Mouse (Mus musculus) C2C12 (cell line): ENCODE measurements around the gene Map7d1. TPM values are rescaled to one million over a fixed set of nuclear protein-coding genes. Genes with fewer than 3 reads are reported as not detected.

Source experiments
- H3K27me3 ChIP-seq: one replicate; pipeline ENCODE4 v1.6.1; 2011; ENCODE audit not compliant: control insufficient read depth, insufficient read depth, insufficient read length
- H3K36me3 ChIP-seq: one replicate; pipeline ENCODE4 v1.6.1; 2011; ENCODE audit not compliant: control insufficient read depth, insufficient read depth
- H3K4me3 ChIP-seq: one replicate; pipeline ENCODE4 v1.5.1; 2011; ENCODE audit warnings: mild to moderate bottlenecking, control low read depth; ENCODE audit not compliant: poor library complexity, insufficient read depth, severe bottlenecking
- H3K79me2 ChIP-seq: one replicate; pipeline ENCODE4 v1.6.1; 2011; ENCODE audit not compliant: control insufficient read depth, insufficient read depth
- H3K79me3 ChIP-seq: one replicate; pipeline ENCODE4 v1.6.1; 2011; ENCODE audit warnings: low read depth, control low read depth
- H3ac ChIP-seq: one replicate; pipeline ENCODE3; 2011; ENCODE audit warnings: low read depth; ENCODE audit not compliant: control insufficient read depth, insufficient read length
- CEBPB ChIP-seq: IDR thresholded peaks from one replicate; pipeline ENCODE4 v1.6.1; 2011; ENCODE audit warnings: low read depth, mild to moderate bottlenecking, control low read depth, moderate library complexity
- CTCF ChIP-seq: IDR thresholded peaks from one replicate; pipeline ENCODE4 v1.5.1; 2011; ENCODE audit not compliant: control insufficient read depth, insufficient read depth, insufficient read length
- FOSL1 ChIP-seq: IDR thresholded peaks from one replicate; pipeline ENCODE4 v1.8.0; 2011; ENCODE audit warnings: mild to moderate bottlenecking, low read length; ENCODE audit not compliant: poor library complexity, insufficient read depth, severe bottlenecking
- MAX ChIP-seq: IDR thresholded peaks from one replicate; pipeline ENCODE4 v1.6.1; 2011; ENCODE audit warnings: mild to moderate bottlenecking, control low read depth
- MYOD1 ChIP-seq: IDR thresholded peaks from one replicate; pipeline ENCODE4 v1.6.1; 2011; ENCODE audit warnings: low read depth; ENCODE audit not compliant: control insufficient read depth, insufficient read length
- MYOG ChIP-seq: IDR thresholded peaks from one replicate; pipeline ENCODE4 v1.6.1; 2011; ENCODE audit not compliant: control insufficient read depth, insufficient read length; ENCODE audit errors: extremely low read depth
- USF1 ChIP-seq: IDR thresholded peaks from one replicate; pipeline ENCODE4 v1.6.1; 2011; ENCODE audit warnings: low read depth, mild to moderate bottlenecking, control low read depth, moderate library complexity
- polyA plus RNA-seq: library from polyadenylated mRNA; unstranded; fragments of >200 nt; fragmentation: generic; extraction: Trizol; gene quantifications from one replicate; pipeline ENCODE4 v1.2.1, GENCODE M21; 2012; ENCODE audit warnings: missing spikeins

Gene Map7d1
- polyA plus RNA-seq, 1 experiment: 130 TPM

DNA sequence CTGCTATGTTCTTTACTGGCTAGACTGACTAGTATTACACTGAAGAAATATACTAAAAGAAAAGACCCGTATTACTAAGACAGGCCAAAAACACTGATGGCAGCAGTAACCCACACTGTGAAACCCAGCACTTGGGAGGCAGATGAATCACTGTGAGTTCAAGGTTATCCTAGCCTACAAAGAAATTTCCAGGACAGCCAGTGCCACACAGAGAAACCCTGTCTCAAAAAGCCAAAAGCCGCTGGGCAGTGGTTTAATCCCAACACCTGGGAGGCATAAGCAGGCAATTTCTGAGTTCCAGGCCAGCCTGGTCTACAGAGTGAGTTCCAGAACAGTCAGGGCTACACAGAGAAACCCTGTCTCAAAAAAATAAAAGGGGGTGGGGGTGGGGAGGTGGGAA is 65.5 kb downstream of the Map7d1 start:
- H3K36me3 ChIP-seq: peaks cover 85% of the 10 kb centered on the region
- no peak overlapping the region for H3K4me3 ChIP-seq
- TF ChIP-seq USF1: no peak
- TF ChIP-seq MAX: no peak
- TF ChIP-seq CTCF: no peak
- no peak for TF ChIP-seq MYOG
- no peak for TF ChIP-seq FOSL1
- no peak for TF ChIP-seq MYOD1
- TF ChIP-seq CEBPB: no peak

DNA sequence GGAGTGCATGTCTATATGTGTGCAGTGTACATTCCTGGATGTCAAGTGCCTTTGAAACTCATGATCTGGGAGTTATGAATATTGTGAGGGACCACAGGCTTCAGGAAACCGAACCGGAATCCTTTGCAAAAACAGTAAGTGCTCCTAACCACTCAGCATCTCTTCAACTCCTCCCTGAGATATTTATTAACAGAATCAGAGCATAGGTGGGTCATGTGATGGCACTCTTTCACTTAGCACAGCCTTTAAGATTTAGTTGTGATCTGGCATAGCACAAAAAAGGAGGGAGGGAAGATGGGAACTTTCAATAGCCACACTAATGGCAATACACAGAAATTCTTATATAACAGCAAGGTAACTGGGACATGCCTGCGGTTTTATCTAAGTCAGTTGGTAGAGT is 69.0 kb downstream of the Map7d1 start:
- TF ChIP-seq MYOD1: no peak
- TF ChIP-seq MYOG: no peak
- no peak for TF ChIP-seq FOSL1
- TF ChIP-seq USF1: no peak
- TF ChIP-seq CTCF: no peak
- TF ChIP-seq CEBPB: no peak
- no peak for TF ChIP-seq MAX
- Histone ChIP-seq H3K27me3 (no peaks in the 10 kb centered on the region), H3K36me3 (peaks cover 91% of the 10 kb centered on the region), H3K4me3 (no peak overlapping the region), H3ac (no peak overlapping the region), H3K79me3 (peaks cover 95% of the 10 kb centered on the region), H3K79me2 (peaks cover 100% of the 10 kb centered on the region)

More for the DNA sequence above, 65.5 kb downstream of the Map7d1 start:
- peaks cover 98% of the 10 kb centered on the region for H3K79me3 ChIP-seq
- no peak overlapping the region for H3ac ChIP-seq
- H3K27me3 ChIP-seq: no peaks in the 10 kb centered on the region
- H3K79me2 ChIP-seq: peaks cover 100% of the 10 kb centered on the region

DNA sequence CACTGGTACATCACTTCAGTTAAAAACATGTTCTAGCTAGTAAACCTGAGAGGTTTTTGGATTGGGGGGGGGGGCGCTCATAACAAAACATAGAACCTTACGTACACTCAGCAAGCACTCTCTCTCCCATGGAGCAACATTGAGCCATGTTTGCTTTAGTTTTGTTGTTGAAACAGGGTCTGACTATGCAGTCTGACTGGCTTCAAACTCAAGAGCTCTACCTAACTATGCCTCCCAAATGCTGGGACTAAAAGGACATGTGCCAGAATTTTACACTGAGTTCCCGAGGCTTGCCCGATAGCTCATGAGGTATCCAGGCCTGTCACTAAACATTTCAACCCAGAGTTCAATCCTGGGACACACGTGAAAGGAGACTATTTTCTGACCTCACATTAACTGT is 73.1 kb downstream of the Map7d1 start:
- no peaks in the 10 kb centered on the region for H3K27me3 ChIP-seq
- peaks cover 90% of the 10 kb centered on the region for H3K36me3 ChIP-seq
- peaks cover 84% of the 10 kb centered on the region for H3K79me3 ChIP-seq
- TF ChIP-seq MYOG (no peak), FOSL1 (no peak), MAX (no peak)
- no peak overlapping the region for H3K4me3 ChIP-seq
- H3ac ChIP-seq: no peak overlapping the region
- peaks cover 93% of the 10 kb centered on the region for H3K79me2 ChIP-seq

Other genes starting within 250 kb of the Map7d1 start
- not detected for gene Csf3r, start 231.8 kb downstream of the Map7d1 start, polyA plus RNA-seq
- 82.9 TPM for gene Mrps15, start 209.4 kb downstream of the Map7d1 start, polyA plus RNA-seq
- gene Oscp1, start 197.8 kb downstream of the Map7d1 start, polyA plus RNA-seq: 11.1 TPM
- gene Lsm10, start 159.7 kb downstream of the Map7d1 start, polyA plus RNA-seq: 37.9 TPM
- gene Stk40, start 152.4 kb downstream of the Map7d1 start, polyA plus RNA-seq: 11.0 TPM
- gene Eva1b, start 108.6 kb downstream of the Map7d1 start, polyA plus RNA-seq: 51.6 TPM
- 0.27 TPM for gene Sh3d21, start 92.9 kb downstream of the Map7d1 start, polyA plus RNA-seq
- gene Thrap3, start 53.6 kb downstream of the Map7d1 start, polyA plus RNA-seq: 85.7 TPM
- gene Trappc3, start 6.0 kb upstream of the Map7d1 start, polyA plus RNA-seq: 110 TPM
- gene Col8a2, start 30.4 kb upstream of the Map7d1 start, polyA plus RNA-seq: 0.62 TPM
- 46.2 TPM for gene Adprhl2, start 65.4 kb upstream of the Map7d1 start, polyA plus RNA-seq
- 0.40 TPM for gene Tekt2, start 69.3 kb upstream of the Map7d1 start, polyA plus RNA-seq
- 5.2 TPM for gene Ago3, start 173.2 kb upstream of the Map7d1 start, polyA plus RNA-seq
- gene Ago1, start 212.2 kb upstream of the Map7d1 start, polyA plus RNA-seq: 9.2 TPM